Mouse (Mus musculus) embryo, embryonic 10.5 days (tissue): ENCODE measurements at regions not wholly inside any gene's neighbourhood (a gene's known extent, or its start where the extent isn't known, plus 50 kb on each side); places are given as distances from the start of the nearest gene placed in this dataset.

ENCODE experiments used
- DNase-seq: peaks from one replicate; pipeline ENCODE4 v3.0.0-alpha.2; 2015; ENCODE audit warnings: low spot score

- no peak for DNase-seq
Measured at GRCm38 (mm10) chr11:112839721-112840494, 57.9 kb downstream of the Sox9 start.

DNA sequence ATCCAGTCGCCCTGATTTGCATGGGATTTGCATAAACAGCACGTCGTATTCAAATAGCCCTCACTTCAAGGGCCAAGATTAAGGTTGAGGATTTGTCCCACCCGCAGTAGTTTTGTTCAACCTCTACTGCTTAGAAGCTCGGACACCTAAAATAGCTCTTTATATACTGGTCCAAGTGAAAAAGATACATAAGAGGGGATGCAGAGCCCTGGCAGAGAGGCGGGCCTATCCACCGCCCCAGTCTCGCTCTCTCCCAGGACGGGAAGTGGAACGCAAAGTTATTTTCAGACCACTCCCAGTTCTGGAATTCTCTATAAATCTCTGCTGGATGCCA is 58.4 kb downstream of the Sox9 start:
- DNase-seq, result peak; percentile 42

GRCm38 (mm10) chr11:112844258-112844901 is 62.4 kb downstream of the Sox9 start:
- DNase-seq, result no peak

GRCm38 (mm10) chr11:112847146-112847545 is 65.1 kb downstream of the Sox9 start:
- no peak for DNase-seq

GRCm38 (mm10) chr11:112847851-112848250 is 65.8 kb downstream of the Sox9 start:
- no peak for DNase-seq

DNA sequence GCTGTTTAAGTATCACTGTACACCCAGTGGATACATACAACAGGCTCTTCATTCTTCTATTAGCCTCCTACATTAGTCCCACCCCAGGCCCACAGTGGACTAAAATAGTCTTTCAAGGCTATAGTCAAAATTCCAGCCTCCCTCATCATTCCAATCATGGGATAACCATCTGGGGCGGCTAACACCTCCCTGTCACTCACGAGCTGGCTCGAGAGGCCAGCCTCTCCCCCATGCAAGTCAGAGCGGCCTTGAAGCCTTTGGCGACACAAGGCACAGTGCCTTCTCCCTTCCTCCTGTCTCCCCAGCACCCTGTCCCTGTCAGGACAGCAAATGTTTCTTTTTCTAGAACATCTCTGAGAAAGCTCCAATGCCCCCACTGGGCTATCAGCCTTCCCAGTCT is 68.0 kb downstream of the Sox9 start:
- no peak for DNase-seq

GRCm38 (mm10) chr11:112850532-112851272 is 68.7 kb downstream of the Sox9 start:
- DNase-seq, result no peak

DNA sequence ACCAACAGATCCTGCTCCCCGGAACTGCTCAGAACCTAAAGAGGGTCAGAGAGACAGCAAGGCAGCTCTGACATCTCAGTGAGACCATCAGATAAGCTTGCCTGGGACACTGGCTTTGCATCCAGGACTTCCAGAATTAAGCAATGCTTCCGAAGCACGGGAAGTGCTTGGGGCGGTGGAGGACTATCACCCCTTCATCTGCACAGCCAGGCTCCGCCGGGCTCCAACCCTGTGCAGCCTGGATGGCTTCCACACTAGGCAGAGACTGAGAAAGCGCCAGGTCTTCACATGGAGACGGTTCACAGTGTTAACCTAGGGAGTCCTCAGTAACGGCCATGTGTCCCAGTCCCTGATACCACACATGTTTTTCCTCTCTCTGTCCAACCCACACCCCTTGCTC is 69.3 kb downstream of the Sox9 start:
- DNase-seq, result no peak

- DNase-seq, result no peak
Measured at GRCm38 (mm10) chr11:112855975-112856374, 74.0 kb downstream of the Sox9 start.

- DNase-seq, result no peak
Measured at GRCm38 (mm10) chr11:112859309-112859708, 77.3 kb downstream of the Sox9 start.

- DNase-seq, result peak; percentile 44
Measured at GRCm38 (mm10) chr11:112860797-112861196, 78.8 kb downstream of the Sox9 start.

DNA sequence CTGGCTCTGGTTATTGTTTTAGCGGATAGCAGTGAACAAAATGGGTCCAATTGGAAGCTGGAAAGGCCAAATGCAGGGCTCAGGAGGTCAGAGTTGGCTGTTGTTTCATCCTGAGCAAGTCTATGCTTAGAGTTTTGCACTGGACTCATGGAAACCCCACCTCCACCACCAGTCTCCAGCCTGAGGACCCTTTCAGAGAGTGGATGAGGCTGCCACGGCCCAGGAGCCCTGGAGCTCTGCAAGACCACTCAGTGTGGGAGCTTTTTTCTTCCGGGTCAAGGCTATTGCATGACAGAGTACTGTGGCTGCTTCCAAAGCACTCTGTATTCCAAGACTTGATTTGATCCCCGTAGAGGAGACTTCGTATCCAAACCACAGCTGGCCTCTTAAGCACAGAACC is 79.2 kb downstream of the Sox9 start:
- DNase-seq, result no peak

GRCm38 (mm10) chr11:112865836-112866235 is 83.8 kb downstream of the Sox9 start:
- no peak for DNase-seq

DNA sequence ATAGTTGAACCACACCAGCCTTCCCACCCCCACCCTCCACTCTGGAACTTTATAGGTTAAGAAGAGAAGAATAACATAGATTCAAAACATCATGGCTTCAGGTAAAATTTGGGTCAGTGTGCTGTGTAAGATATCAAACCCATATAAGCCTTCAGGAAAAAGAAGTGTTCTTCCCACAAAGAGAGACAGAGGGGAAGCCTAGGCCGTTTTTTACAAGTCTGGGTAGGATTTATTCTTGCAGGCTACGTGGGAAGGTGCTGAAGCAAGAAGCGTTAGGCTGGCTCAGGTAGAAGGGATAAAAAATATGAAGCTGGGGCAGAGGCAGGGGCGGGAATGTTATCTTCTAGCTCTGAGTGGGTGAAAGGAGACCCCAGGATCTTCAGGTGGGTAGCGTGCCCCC is 87.5 kb downstream of the Sox9 start:
- DNase-seq, result no peak

GRCm38 (mm10) chr11:112870201-112871035 is 88.4 kb downstream of the Sox9 start:
- peak; percentile 91 for DNase-seq

GRCm38 (mm10) chr11:112872677-112873367 is 90.8 kb downstream of the Sox9 start:
- DNase-seq, result no peak

GRCm38 (mm10) chr11:112874239-112874638 is 92.2 kb downstream of the Sox9 start:
- no peak for DNase-seq

GRCm38 (mm10) chr11:112876226-112876625 is 94.2 kb downstream of the Sox9 start:
- DNase-seq, result peak; percentile 50

GRCm38 (mm10) chr11:112878436-112878835 is 96.4 kb downstream of the Sox9 start:
- DNase-seq, result no peak

- DNase-seq, result no peak
Measured at GRCm38 (mm10) chr11:112880736-112881135, 98.7 kb downstream of the Sox9 start.

GRCm38 (mm10) chr11:112885336-112885940 is 103.4 kb downstream of the Sox9 start:
- peak; percentile 73 for DNase-seq
